Mouse (Mus musculus) liver, postnatal 0 days (tissue): ENCODE results near the gene Olfr46.

Experiments used
- CTCF ChIP-seq: sonication (generic); IDR thresholded peaks from 2 replicates; pipeline ENCODE4 v1.5.1; 2016; ENCODE audit warnings: antibody characterized with exemption, low read depth
- EP300 ChIP-seq: IDR thresholded peaks from 2 replicates; pipeline ENCODE4 v1.6.1; 2016; ENCODE audit warnings: antibody characterized with exemption, low read depth, mild to moderate bottlenecking

- TF ChIP-seq CTCF, result no peak
- TF ChIP-seq EP300, result no peak
These were observed 33.5 kb upstream of the Olfr46 start, which contains the start of gene Olfr538 for GRCm38 (mm10) chr7:140567586-140567985.
